Mouse (Mus musculus) cerebellum, postnatal 36 days (tissue): Measurements from ENCODE around the gene Zbtb20.

Experiments used
- DNase-seq, 2 experiments: peaks; one replicate each; pipeline ENCODE4 v3.0.0; 2021 to 2022; ENCODE audit warnings: mixed read lengths in 2 of 2

The Zbtb20 gene

GRCm38 (mm10) chr16:43363751-43364515, 488.3 kb downstream of the Zbtb20 start:
- DNase-seq, result no peak

GRCm38 (mm10) chr16:43364516-43364910, 488.8 kb downstream of the Zbtb20 start:
- no peak for DNase-seq

GRCm38 (mm10) chr16:43365277-43365676, 489.6 kb downstream of the Zbtb20 start:
- no peak for DNase-seq

- DNase-seq, result no peak
These were observed 494.9 kb downstream of the Zbtb20 start for GRCm38 (mm10) chr16:43370496-43371020.

GRCm38 (mm10) chr16:43376782-43377181, 501.1 kb downstream of the Zbtb20 start:
- DNase-seq, result no peak

GRCm38 (mm10) chr16:43379351-43380325, 504.0 kb downstream of the Zbtb20 start:
- no peak for DNase-seq

GRCm38 (mm10) chr16:43381183-43381582, 505.5 kb downstream of the Zbtb20 start:
- no peak for DNase-seq

GRCm38 (mm10) chr16:43383149-43383740, 507.6 kb downstream of the Zbtb20 start:
- no peak for DNase-seq

- DNase-seq, result no peak
These were observed 509.4 kb downstream of the Zbtb20 start for GRCm38 (mm10) chr16:43384953-43385619.

- DNase-seq, result no peak
These were observed 510.0 kb downstream of the Zbtb20 start for GRCm38 (mm10) chr16:43385620-43386210.

- DNase-seq, result no peak
These were observed 510.7 kb downstream of the Zbtb20 start for GRCm38 (mm10) chr16:43386426-43386825.

- DNase-seq, result no peak
These were observed 512.7 kb downstream of the Zbtb20 start for GRCm38 (mm10) chr16:43388389-43388788.

GRCm38 (mm10) chr16:43390387-43390786, 514.7 kb downstream of the Zbtb20 start:
- DNase-seq, result no peak

- no peak for DNase-seq
These were observed 517.7 kb downstream of the Zbtb20 start for GRCm38 (mm10) chr16:43393382-43393781.

GRCm38 (mm10) chr16:43394013-43394568, 518.4 kb downstream of the Zbtb20 start:
- DNase-seq, result no peak

GRCm38 (mm10) chr16:43394760-43395159, 519.1 kb downstream of the Zbtb20 start:
- DNase-seq, result no peak

- no peak for DNase-seq
These were observed 521.4 kb downstream of the Zbtb20 start for GRCm38 (mm10) chr16:43396849-43397628.

GRCm38 (mm10) chr16:43397629-43398323, 522.1 kb downstream of the Zbtb20 start:
- no peak for DNase-seq

GRCm38 (mm10) chr16:43399428-43399827, 523.7 kb downstream of the Zbtb20 start:
- no peak for DNase-seq

- no peak for DNase-seq
These were observed 524.4 kb downstream of the Zbtb20 start for GRCm38 (mm10) chr16:43400046-43400445.
